Mouse (Mus musculus) neural tube, embryonic 10.5 days (tissue): ENCODE measurements at regions not wholly inside any gene's neighbourhood (a gene's known extent, or its start where the extent isn't known, plus 50 kb on each side); places are given as distances from the start of the nearest gene placed in this dataset.

Experiments used
- DNase-seq: peaks from one replicate; pipeline ENCODE4 v3.0.0-alpha.2; 2017; ENCODE audit warnings: low spot score; ENCODE audit errors: extremely low spot score

- no peak for DNase-seq
These were observed 126.7 kb downstream of the Mn1 start for GRCm38 (mm10) chr5:111543721-111544495.

- DNase-seq, result no peak
These were observed 136.6 kb downstream of the Mn1 start for GRCm38 (mm10) chr5:111553471-111554382.

- peak; percentile 80 for DNase-seq
These were observed 137.6 kb downstream of the Mn1 start for GRCm38 (mm10) chr5:111554551-111555311.

GRCm38 (mm10) chr5:111555312-111555957, 138.3 kb downstream of the Mn1 start:
- DNase-seq, result no peak

- no peak for DNase-seq
These were observed 138.8 kb downstream of the Mn1 start for GRCm38 (mm10) chr5:111555981-111556380.

- DNase-seq, result no peak
These were observed 143.3 kb downstream of the Mn1 start for GRCm38 (mm10) chr5:111560432-111560831.

- no peak for DNase-seq
These were observed 144.1 kb downstream of the Mn1 start for GRCm38 (mm10) chr5:111561301-111561700.

GRCm38 (mm10) chr5:111570826-111571225, 153.7 kb downstream of the Mn1 start:
- DNase-seq, result no peak

- DNase-seq, result no peak
These were observed 156.2 kb downstream of the Mn1 start for GRCm38 (mm10) chr5:111573265-111573873.

GRCm38 (mm10) chr5:111574219-111574840, 157.2 kb downstream of the Mn1 start:
- DNase-seq, result no peak

GRCm38 (mm10) chr5:111575376-111575775, 158.2 kb downstream of the Mn1 start:
- no peak for DNase-seq

- no peak for DNase-seq
These were observed 156.3 kb upstream of the Gm26897 start for GRCm38 (mm10) chr5:111577441-111577840.

GRCm38 (mm10) chr5:111578088-111578487, 155.6 kb upstream of the Gm26897 start:
- DNase-seq, result peak; percentile 50

GRCm38 (mm10) chr5:111578977-111579727, 154.6 kb upstream of the Gm26897 start:
- peak; percentile 50 for DNase-seq

- peak; percentile 94 for DNase-seq
These were observed 152.6 kb upstream of the Gm26897 start for GRCm38 (mm10) chr5:111580870-111581771.

GRCm38 (mm10) chr5:111582004-111582403, 151.7 kb upstream of the Gm26897 start:
- no peak for DNase-seq

GRCm38 (mm10) chr5:111590619-111591081, 143.1 kb upstream of the Gm26897 start:
- DNase-seq, result no peak

GRCm38 (mm10) chr5:111592807-111593206, 140.9 kb upstream of the Gm26897 start:
- DNase-seq, result no peak
